Mouse (Mus musculus) heart, adult 9 months (tissue): ENCODE measurements around the gene Gm11555.
"Not testable (repeated sequence)": the region's sequence is repeated elsewhere in the genome, so short reads cannot be mapped to it uniquely, and the experiment has no call there.

ENCODE experiments used
- DNase-seq, 2 experiments: peaks; one replicate each; pipeline ENCODE4 v3.0.0; 2022; ENCODE audit warnings: low spot score in 2 of 2

Gm11555 gene

DNA sequence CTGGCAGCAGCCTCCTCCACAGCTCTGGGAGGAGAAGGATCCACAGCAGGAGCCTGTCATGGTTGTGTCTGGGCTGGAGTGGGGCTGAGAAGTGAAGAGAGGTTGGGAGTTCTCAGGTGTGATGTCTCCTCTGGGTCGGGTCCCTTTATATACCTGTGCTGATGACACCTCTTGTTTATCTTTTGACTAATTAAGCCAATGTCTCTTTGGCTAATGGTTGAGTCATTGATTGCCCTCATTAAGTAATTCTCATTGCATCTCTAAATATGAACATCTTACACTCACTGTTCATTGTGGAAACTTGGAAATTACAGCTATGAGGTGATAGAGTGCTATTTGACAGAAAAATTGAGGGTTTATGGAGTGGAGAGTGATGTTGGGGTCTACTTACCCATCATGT is 46.8 kb downstream of the Gm11555 start, which contains the start of gene Gm11938:
TSS of gene Gm11938 (minus strand) at position 101 of the 400 bp plus-strand sequence.
- DNase-seq = not testable (repeated sequence)
